In genomic region chr10:117103854-117104598, GRCm38 (mm10) we compare ENCODE assay signal across 16 mouse cellular contexts. TPM values are rescaled to one million over a fixed set of nuclear protein-coding genes. Genes with fewer than 3 reads are reported as not detected.
DNase-seq lines count a peak whose midpoint lies in the region; ATAC-seq and TF ChIP-seq lines count a peak whose summit lies in the region.
"Had no signal": no experiment of that assay in that cellular context is flagged by ENCODE, and none has a peak within 500 bp of the region (broad histone marks: within the 10 kb centered on the region; RNA-seq: fewer than 3 reads in every experiment).

No protein-coding gene starts in this region.

- peak overlapping the region; percentile 84 for H3K27ac ChIP-seq in heart, embryonic 11.5 days (ENCODE audit: low read depth, low read length)
- H3K27ac ChIP-seq in liver, embryonic 14.5 days = peak overlapping the region; percentile 83
- no peak overlapping the region for H3K27ac ChIP-seq in forebrain, embryonic 14.5 days (ENCODE audit: low read depth, low read length)
- H3K27ac ChIP-seq: kidney, embryonic 15.5 days; neural tube, embryonic 15.5 days had no signal

- TF ChIP-seq CTCF in liver, embryonic 14.5 days (IDR thresholded peaks at IDR 0.05; ENCODE audit: low read depth) = no peak

- no peak; the same call in 1 of the 2 replicates for ATAC-seq in heart, embryonic 11.5 days (replicated peaks; ENCODE audit: insufficient number of reproducible peaks, low FRiP score, low TSS enrichment)
- peak; percentile 47 for ATAC-seq in liver, embryonic 14.5 days (ENCODE audit: insufficient read depth)
- no peak for ATAC-seq in forebrain, embryonic 14.5 days
- ATAC-seq: lung, postnatal 0 days; midbrain, embryonic 16.5 days had no signal

- H3K4me3 ChIP-seq in heart, embryonic 11.5 days (ENCODE audit: low read depth, low read length) = no peak overlapping the region
- H3K4me3 ChIP-seq in liver, embryonic 14.5 days (ENCODE audit: insufficient read depth in 1 of 2, low read depth in 2 of 2, low read length in 2 of 2) = no peak overlapping the region
- H3K4me3 ChIP-seq in forebrain, embryonic 14.5 days (ENCODE audit: low read depth, low read length) = no peak overlapping the region
- H3K4me3 ChIP-seq: hindbrain, embryonic 10.5 days; kidney, embryonic 15.5 days; neural tube, embryonic 15.5 days had no signal

- no peaks in the 10 kb centered on the region for H3K36me3 ChIP-seq in heart, embryonic 11.5 days (ENCODE audit: control insufficient read depth, insufficient read depth, low read length)
- peaks cover 2% of the 10 kb centered on the region; the same call in 1 of the 2 replicates for H3K36me3 ChIP-seq in liver, embryonic 14.5 days (replicated peaks; ENCODE audit: control insufficient read depth, insufficient read depth, low read depth)
- no peaks in the 10 kb centered on the region for H3K36me3 ChIP-seq in forebrain, embryonic 14.5 days (ENCODE audit: control insufficient read depth, insufficient read depth, low read length)
- H3K36me3 ChIP-seq: neural tube, embryonic 15.5 days had no signal

- no peaks in the 10 kb centered on the region for H3K9me3 ChIP-seq in heart, embryonic 11.5 days (replicated peaks; ENCODE audit: control insufficient read depth, low read length)
- H3K9me3 ChIP-seq in liver, embryonic 14.5 days (ENCODE audit: control insufficient read depth, low read length) = no peaks in the 10 kb centered on the region
- H3K9me3 ChIP-seq in forebrain, embryonic 14.5 days (replicated peaks; ENCODE audit: control insufficient read depth, low read length) = no peaks in the 10 kb centered on the region
- H3K9me3 ChIP-seq: hindbrain, embryonic 10.5 days; kidney, embryonic 15.5 days; neural tube, embryonic 15.5 days had no signal

- no peak for DNase-seq in heart, adult 11 months
- peak; percentile 40 for DNase-seq in thymus, postnatal 14 days
- no peak for DNase-seq in thymus, postnatal 10 days (ENCODE audit: low spot score in 2 of 2)
- no peak for DNase-seq in liver, embryonic 14.5 days (ENCODE audit: low read depth in 3 of 3, low spot score in 3 of 3)
- DNase-seq in urinary bladder, postnatal 36 days (ENCODE audit: low spot score in 2 of 2) = no peak
- no peak for DNase-seq in embryo, embryonic 10.5 days (ENCODE audit: low spot score)
- DNase-seq in forebrain, embryonic 14.5 days (ENCODE audit: low spot score) = no peak
- DNase-seq: layer of hippocampus, adult 9-11 months; left cerebral cortex, postnatal 4 days had no signal

- H3K9ac ChIP-seq in heart, embryonic 11.5 days (ENCODE audit: low read depth, low read length) = no peak overlapping the region
- H3K9ac ChIP-seq in liver, embryonic 14.5 days (replicated peaks) = peak overlapping the region; percentile 51
- H3K9ac ChIP-seq in forebrain, embryonic 14.5 days (ENCODE audit: low read length) = no peak overlapping the region
- H3K9ac ChIP-seq: kidney, embryonic 15.5 days; neural tube, embryonic 15.5 days had no signal

- 0 out of 2 replicates have a peak, but pooled peaks have one; percentile 8 for TF ChIP-seq EP300 in liver, embryonic 14.5 days (IDR thresholded peaks at IDR 0.05; ENCODE audit: low read depth)

- no peaks in the 10 kb centered on the region for H3K27me3 ChIP-seq in heart, embryonic 11.5 days (ENCODE audit: control insufficient read depth, insufficient read depth, low read length)
- no peaks in the 10 kb centered on the region for H3K27me3 ChIP-seq in liver, embryonic 14.5 days (ENCODE audit: control insufficient read depth, insufficient read depth, low read length)
- H3K27me3 ChIP-seq in forebrain, embryonic 14.5 days (replicated peaks; ENCODE audit: control insufficient read depth, insufficient read depth, low read length) = no peaks in the 10 kb centered on the region
- H3K27me3 ChIP-seq: kidney, embryonic 15.5 days; neural tube, embryonic 15.5 days had no signal

- H3K4me2 ChIP-seq in heart, embryonic 11.5 days = peak overlapping the region; percentile 18
- peak overlapping the region; percentile 67 for H3K4me2 ChIP-seq in liver, embryonic 14.5 days (ENCODE audit: low read depth)
- H3K4me2 ChIP-seq in forebrain, embryonic 14.5 days (ENCODE audit: low read length) = no peak overlapping the region
- H3K4me2 ChIP-seq: kidney, embryonic 15.5 days; neural tube, embryonic 15.5 days had no signal

- peaks cover 43% of the 10 kb centered on the region for H3K4me1 ChIP-seq in heart, embryonic 11.5 days (ENCODE audit: control insufficient read depth, insufficient read depth, low read length)
- H3K4me1 ChIP-seq in liver, embryonic 14.5 days (replicated peaks; ENCODE audit: control insufficient read depth in 2 of 2, insufficient read depth in 2 of 2, low read length in 1 of 2) = peaks cover 61 to 63% of the 10 kb centered on the region in 2 experiments
- H3K4me1 ChIP-seq in forebrain, embryonic 14.5 days (ENCODE audit: control insufficient read depth, insufficient read depth, low read length) = peaks cover 3% of the 10 kb centered on the region; the same call in 1 of the 2 replicates

RNA-seq across cellular contexts. Expression of gene Cct2, which starts 40.4 kb away (rescaled TPM):
- 211 and 221 TPM in 2 replicates for polyA plus RNA-seq in heart, embryonic 11.5 days (2014; fragmentation: Nextera tagmentation; extraction: Ambion mirVana)
- 78.1 and 137 TPM in 2 replicates for polyA plus RNA-seq in liver, embryonic 14.5 days (2012; rRNA removed)
- 170 and 181 TPM in 2 replicates for polyA plus RNA-seq in liver, embryonic 14.5 days (2014; fragmentation: Nextera tagmentation; extraction: Ambion mirVana)
- polyA plus RNA-seq in forebrain, embryonic 14.5 days (2014; fragmentation: Nextera tagmentation; extraction: Ambion mirVana) = 315 and 330 TPM in 2 replicates

RNA-seq across cellular contexts. Expression of gene Frs2, which starts 44.3 kb away (rescaled TPM):
- polyA plus RNA-seq in heart, embryonic 11.5 days (2014; fragmentation: Nextera tagmentation; extraction: Ambion mirVana) = 27.1 and 30.4 TPM in 2 replicates
- 7.9 and 9.2 TPM in 2 replicates for polyA plus RNA-seq in liver, embryonic 14.5 days (2012; rRNA removed)
- 8.8 and 11.2 TPM in 2 replicates for polyA plus RNA-seq in liver, embryonic 14.5 days (2014; fragmentation: Nextera tagmentation; extraction: Ambion mirVana)
- 27.2 and 28.5 TPM in 2 replicates for polyA plus RNA-seq in forebrain, embryonic 14.5 days (2014; fragmentation: Nextera tagmentation; extraction: Ambion mirVana)

RNA-seq across cellular contexts. Expression of gene Lrrc10, which starts 58.9 kb away (rescaled TPM):
- polyA plus RNA-seq in heart, embryonic 11.5 days (2014; fragmentation: Nextera tagmentation; extraction: Ambion mirVana) = 49.7 and 54.6 TPM in 2 replicates
- not detected in 2 replicates for polyA plus RNA-seq in liver, embryonic 14.5 days (2012; rRNA removed)
- not detected in 2 replicates for polyA plus RNA-seq in liver, embryonic 14.5 days (2014; fragmentation: Nextera tagmentation; extraction: Ambion mirVana)
- not detected in 2 replicates for polyA plus RNA-seq in forebrain, embryonic 14.5 days (2014; fragmentation: Nextera tagmentation; extraction: Ambion mirVana)
- polyA plus RNA-seq: hindbrain, embryonic 10.5 days; kidney, embryonic 15.5 days; midbrain, embryonic 16.5 days; neural tube, embryonic 15.5 days; stomach, embryonic 16.5 days had no signal

Comparison
In these comparisons a context has a peak if more than half of its experiments do, and no peak if none do; other contexts are left out.
1. RNA of gene Lrrc10, which starts 58.9 kb away (polyA plus RNA-seq): 49.7 to 54.6 TPM in heart, embryonic 11.5 days; not detected in forebrain, embryonic 14.5 days and not detected in liver, embryonic 14.5 days; every median in the first group is over 10 times any median in the second.